Mouse (Mus musculus) gonadal fat pad, adult 2 months (tissue): ENCODE data around the gene Pdgfc. TPM values are rescaled to one million over a fixed set of nuclear protein-coding genes. Genes with fewer than 3 reads are reported as not detected.

Source experiments
- DNase-seq: peaks from one replicate; pipeline ENCODE4 v3.0.0-alpha.2; 2012; ENCODE audit warnings: low read depth
- polyA plus RNA-seq: library from polyadenylated mRNA; depleted of rRNA; stranded (reverse); fragments of >200 nt; gene quantifications from 2 replicates; pipeline ENCODE4 v1.2.3, GENCODE M21; 2012; rRNA removed

Pdgfc gene
- 5.9 and 8.0 TPM in 2 replicates for polyA plus RNA-seq

DNA sequence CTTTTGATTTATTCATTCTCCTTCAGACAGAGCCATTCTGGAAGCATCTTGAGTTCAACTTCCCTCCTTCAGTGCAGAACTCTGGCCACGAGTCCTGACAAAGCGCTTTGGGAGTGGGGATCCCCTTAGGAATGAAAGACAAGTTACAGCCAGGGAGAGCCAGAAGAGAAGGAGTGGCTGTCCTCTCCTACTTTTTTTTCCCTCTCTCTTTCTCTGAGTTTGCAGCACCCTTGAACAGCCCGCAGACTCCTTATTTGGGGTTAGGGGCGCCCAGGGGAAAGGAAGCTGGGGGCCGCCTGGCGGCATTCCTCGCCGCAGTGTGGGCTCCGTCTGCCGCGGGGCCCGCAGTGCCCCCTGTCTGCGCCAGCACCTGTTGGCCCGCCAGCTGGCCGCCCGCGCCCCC is at the start of gene Pdgfc:
TSS of gene Pdgfc (plus strand) at position 266 of the 403 bp plus-strand sequence.
- DNase-seq: no peak

DNA sequence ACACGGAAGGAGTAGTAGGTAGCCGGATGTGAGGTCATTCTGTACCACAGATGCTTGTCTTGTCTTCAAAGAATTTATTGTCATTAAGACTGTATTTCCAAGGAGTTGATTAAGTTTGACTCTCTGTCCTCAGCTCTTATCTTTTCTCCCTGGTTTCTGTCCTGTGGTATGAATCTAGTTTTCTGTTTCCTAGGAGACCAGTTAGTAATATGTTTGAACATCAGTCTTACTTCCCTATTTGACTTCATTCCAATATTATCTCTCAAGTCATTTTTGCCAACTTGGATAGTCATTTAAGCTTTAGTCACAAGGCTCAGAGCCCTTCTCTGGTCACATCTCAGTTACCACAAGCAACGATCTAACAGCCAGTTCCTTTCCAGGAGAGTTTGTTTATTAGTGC is 27.0 kb upstream of the Pdgfc start:
- no peak for DNase-seq

- DNase-seq: no peak
Measured at GRCm38 (mm10) chr3:81009899-81010298, 26.3 kb upstream of the Pdgfc start.

DNA sequence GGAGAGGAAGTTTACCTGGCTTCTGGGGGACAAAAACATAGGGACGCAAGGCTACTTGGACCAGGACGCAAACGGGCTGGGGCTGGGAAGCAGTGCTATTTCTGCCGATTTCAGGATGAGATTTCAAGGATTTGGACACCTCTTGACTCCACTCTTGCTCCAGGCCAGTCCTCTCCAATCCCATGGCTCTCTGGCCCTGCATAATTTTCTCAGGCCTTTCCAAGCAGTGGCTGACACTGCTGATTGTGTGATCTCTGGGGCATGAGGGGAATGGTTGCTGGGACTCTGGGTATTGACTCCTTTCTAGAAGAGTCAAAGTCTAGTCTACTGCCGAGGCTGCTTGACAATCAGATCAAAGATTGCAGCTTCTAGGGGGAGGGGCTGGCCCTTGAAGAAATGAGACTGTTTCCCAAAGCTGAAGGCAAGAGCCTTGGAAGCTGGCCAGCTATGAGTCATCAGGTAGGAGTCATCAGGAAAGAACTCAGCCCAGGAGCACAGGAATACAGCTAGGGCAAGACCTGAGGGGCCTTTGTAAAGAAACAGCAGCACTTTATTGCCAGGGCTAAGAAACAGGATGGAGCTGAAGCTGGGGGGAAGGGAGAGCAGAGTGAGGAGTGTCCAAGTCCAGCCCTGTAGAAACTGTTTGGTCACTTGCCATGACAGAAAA is 18.7 kb upstream of the Pdgfc start:
- DNase-seq: no peak

GRCm38 (mm10) chr3:81020064-81020463 is 16.2 kb upstream of the Pdgfc start:
- DNase-seq: no peak

- no peak for DNase-seq
Measured at GRCm38 (mm10) chr3:81021783-81022182, 14.4 kb upstream of the Pdgfc start.

DNA sequence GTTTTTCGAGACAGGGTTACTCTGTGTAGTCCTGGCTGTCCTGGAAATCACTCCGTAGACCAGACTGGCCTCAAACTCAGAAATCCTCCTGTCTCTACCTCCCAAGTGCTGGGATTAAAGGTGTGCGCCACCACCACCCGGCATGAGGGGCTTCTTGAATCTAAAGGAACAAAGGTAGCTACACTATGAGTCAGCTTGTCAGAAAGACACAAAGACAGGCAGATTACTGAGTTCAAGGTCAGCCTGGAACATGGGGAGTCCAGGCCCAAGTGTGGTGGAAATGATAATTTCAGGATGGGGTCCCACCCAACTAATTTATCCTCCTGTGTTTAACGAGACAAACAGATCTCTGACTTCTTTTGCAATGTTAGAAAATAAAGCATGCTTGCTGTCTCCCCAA is 13.9 kb upstream of the Pdgfc start:
- no peak for DNase-seq

DNA sequence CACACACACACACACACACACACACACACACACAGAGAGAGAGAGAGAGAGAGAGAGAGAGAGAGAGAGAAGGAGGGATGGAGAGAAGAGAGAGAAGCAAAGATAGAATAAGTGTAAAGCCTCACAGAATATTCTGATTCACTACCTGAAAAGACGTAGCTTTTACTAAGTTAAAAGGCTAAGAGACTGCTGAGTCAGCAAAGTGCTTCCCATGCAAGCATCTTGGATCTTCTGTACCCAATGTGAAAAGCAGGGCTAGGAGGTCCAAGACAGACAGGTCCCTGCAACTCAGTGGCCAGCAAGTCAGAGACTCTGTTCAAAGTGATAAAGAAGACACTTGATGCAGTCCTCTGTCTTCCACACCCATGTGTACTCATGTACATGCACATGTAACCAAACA is 13.4 kb upstream of the Pdgfc start:
- no peak for DNase-seq

GRCm38 (mm10) chr3:81023568-81023967 is 12.6 kb upstream of the Pdgfc start:
- DNase-seq: no peak

DNA sequence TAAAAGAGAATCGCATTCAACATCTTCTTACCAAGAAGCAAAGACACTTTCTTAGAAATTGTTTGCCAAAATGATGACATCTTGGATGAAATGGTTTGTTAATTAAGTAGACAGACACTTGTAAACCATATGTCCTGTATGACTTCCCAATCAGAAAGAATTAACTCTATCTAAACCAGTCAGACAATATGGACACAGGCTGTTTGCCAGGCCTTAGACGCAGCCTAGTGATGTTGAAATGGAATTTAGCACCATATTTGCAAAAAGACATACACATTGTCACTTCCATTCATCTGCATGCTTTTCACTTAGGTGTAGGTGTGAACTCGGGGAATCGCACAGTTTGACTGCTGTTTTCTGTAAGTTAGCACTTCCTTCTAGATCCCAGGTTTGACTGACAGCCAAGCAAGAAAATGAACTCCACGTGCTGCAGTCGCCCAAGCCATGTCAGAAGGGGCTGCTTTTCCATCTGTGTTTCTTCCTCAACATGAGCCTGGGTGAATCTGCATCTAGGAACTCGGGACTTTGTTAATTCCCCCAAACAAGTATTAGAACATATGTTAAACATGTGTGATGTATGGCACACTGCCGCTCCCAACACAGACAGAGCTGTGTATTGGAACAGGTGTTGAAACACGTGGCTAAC is 10.5 kb upstream of the Pdgfc start:
- DNase-seq: no peak

DNA sequence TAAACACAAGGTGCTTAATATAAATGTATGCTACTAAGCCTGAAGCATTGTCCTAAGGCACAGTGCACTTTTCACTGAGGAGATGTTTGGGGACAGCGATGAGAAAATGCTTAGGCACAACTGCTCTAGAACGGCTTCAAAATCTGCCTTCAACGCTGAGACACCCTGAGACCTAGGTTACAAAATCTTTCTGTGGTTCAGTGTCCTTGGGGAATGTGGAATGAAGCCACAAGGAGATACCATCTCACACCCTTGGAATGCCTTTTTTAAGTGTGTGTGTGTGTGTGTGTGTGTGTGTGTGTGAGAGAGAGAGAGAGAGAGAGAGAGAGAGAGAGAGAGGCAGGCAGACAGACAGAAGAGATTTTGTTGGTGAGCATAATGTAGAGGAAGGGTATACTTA is 7.9 kb upstream of the Pdgfc start:
- DNase-seq: no peak

DNA sequence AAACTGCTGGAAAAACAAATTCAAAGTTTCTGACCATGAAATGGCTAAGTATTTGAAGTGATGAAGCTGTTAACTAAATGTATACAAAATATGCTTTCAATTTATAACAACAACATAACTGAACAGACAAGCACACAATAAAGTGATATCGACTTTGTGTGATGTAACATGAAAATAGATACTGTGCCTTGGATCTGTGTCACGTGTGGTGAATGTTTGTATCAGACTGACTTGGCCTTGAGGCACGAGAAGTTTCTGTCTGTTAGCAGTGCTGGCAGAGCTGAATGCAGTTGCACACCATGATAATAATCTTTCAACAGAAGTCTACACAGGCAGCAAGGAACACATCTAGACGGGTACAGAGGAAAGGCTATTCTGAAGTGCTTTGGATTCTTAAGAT is 6.9 kb upstream of the Pdgfc start:
- no peak for DNase-seq

DNA sequence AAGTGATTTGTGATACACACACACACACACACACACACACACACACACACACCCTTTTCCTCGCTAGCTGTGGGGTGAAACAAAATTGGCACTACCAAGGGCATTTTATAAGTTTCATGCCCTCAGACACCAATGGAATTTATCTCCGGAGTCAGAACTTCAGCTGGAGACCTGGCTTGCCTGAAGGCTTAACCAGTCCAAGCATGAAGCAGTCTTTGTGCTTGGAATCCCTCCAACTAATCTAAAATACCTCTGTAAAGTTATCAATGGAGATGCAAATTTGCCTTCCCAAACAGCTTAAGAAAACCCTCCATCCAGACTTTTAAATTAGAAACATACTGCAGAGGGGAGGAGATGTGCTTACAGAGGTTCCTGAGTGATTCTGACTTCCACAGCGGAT is 6.3 kb upstream of the Pdgfc start:
- DNase-seq: no peak

- no peak for DNase-seq
Measured at GRCm38 (mm10) chr3:81030311-81030710, 5.9 kb upstream of the Pdgfc start.

DNA sequence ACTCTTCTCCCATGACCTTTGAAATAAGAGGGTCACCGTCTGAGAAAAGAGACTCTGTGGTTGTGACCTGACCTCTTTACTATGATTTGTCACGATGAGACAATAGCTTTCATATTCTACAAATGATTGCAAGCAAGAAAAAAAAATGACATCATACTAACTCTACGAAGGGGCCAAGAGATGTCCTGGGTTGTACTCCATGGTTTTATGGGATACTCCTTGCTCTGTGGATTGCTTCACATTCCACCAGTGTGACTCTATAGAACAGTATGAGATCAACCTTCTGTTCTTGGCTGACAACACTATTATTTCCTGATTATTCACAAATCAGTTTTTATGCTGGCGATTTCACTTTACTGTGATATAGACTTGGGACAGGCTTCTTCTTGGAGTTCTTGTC is 4.2 kb upstream of the Pdgfc start:
- no peak for DNase-seq

DNA sequence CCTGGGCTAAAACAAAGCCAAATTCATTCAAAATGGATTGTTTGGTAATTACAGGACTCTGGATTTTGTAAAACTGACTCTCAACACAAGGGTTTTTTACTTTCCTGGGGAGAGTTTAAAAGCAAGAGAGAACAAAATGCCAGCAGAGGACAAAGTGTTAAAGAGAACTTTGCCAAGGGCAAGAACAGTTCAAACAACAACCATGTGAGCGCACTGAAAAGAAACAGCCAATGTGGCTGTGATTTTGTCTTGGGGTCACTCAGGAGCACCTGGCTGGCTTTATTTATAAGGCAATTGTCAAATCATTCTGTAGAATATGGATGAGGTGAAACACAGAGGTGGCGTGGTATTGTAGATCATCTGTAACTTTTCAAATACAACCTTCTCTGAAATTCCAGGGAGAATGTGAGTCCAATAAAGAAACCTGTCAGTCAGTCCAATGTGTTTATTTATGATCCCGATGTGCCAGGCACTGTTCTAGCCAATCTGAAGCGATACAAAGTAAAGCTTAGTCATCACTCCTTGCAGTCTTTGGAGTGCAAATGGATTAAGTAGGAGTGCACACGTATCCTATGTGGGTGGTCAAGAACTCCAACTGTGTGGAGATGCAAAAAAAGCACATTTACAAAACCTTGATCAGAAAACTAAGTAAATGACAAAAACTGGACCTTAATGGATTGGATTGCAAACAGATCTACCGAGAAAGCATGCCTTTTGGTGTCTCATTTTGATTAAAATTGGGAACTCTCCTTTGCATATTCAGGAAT is 1.7 kb upstream of the Pdgfc start:
- DNase-seq: no peak

- no peak for DNase-seq
Measured at GRCm38 (mm10) chr3:81036554-81037311, 517 bp downstream of the Pdgfc start.

DNA sequence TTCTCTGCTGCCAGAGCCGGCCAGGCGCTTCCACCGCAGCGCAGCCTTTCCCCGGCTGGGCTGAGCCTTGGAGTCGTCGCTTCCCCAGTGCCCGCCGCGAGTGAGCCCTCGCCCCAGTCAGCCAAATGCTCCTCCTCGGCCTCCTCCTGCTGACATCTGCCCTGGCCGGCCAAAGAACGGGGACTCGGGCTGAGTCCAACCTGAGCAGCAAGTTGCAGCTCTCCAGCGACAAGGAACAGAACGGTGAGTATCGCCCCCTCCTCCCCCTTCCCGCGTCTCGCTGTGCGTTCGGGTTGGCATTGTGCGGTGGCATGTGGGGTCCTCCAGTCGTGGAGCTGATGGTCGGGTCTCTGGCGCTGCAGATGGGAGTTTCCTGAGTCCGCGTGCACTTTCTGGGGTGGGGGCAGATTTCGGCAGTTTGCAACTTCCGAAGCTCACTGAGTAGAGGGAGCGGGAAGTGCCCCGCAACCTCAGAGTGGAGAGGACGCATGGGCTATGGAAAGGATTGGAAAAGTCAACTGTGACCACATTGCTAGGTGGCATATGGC is 1.2 kb downstream of the Pdgfc start:
- DNase-seq: no peak

DNA sequence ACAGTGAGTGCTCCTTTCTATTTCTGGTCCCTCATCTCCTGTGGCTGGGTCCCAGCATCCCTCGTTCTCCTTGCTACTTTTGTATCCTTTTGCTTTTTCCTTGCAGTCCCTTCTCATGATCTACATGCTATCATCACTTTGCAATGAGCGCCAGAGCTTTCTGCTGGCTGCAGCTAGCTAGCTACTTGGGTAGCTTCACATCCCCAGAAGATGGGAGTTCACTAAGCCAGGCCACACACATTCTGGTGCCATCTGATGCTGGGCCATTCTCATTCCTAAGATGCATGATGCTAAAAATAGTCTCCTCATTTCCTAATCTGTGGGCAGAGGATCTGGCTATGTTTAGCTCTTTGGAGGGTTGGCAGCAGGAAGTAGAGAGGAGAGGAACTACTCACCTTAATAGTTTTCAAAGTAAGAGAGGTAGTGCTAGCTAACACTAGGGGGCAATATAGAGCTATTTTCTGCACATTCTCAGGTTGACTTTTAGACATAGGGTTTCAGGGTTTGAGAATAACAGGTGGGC is 3.0 kb downstream of the Pdgfc start:
- no peak for DNase-seq

DNA sequence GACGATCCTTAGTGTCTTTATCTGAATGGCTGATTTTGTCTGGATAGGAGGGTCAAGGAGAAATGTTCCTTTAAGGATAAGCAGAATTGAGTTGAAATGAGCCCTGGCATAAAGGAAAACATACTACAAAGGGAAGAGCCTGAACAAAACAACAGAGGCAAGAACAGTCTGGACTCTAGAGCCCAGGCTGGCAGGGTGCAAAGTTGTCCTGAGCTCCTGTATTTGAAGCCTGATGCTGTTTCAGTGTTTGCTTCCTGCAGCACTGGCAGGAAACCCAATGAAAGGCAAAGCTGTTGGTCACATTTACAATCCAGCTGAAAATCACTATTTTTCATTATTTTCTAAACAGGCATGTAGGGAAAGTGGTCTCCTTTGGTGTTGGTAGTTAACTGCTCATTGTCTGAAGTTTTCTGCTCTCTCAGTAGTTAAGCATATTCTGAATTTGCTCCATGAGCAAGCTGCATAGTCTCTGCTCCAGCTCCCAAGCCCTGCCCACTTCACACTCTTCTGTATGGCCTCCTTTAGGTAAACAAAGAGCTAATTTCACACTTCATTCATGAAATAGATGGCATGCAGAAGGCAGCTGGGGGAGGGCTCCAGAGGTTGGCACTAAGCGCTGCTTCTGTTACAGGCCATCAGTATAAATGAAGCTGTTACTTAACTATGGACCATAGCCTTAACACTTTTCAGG is 8.6 kb downstream of the Pdgfc start:
- no peak for DNase-seq
